Mouse (Mus musculus): ENCODE measurements around the gene Nrsn2. TPM values are rescaled to one million over a fixed set of nuclear protein-coding genes. Genes with fewer than 3 reads are reported as not detected.

Nrsn2 gene
- polyA plus RNA-seq, 1 experiment from 2014 or later: 12.5 TPM

- Histone ChIP-seq H3K27ac (replicated peaks) (peak overlapping the region; percentile 98), H3K9me3 (no peaks in the 10 kb centered on the region), H3K9ac (replicated peaks) (peak overlapping the region; percentile 93), H3K4me1 (peaks cover 29% of the 10 kb centered on the region), H3K27me3 (no peaks in the 10 kb centered on the region), H3K36me3 (no peaks in the 10 kb centered on the region), H3K4me2 (replicated peaks) (peak overlapping the region; percentile 63), H3K4me3 (peak overlapping the region; percentile 92)
- WGBS: 0% methylated on average over 13 of the region's 13 CpGs
- no peak; the same call in none of the 2 replicates for ATAC-seq (ENCODE audit: low FRiP score, low read depth)
Measured at GRCm38 (mm10) chr2:152399122-152399542, 22.7 kb upstream of the Nrsn2 start.

- H3K27ac ChIP-seq (replicated peaks): peak overlapping the region; percentile 98
- peak overlapping the region; percentile 63 for H3K4me2 ChIP-seq (replicated peaks)
- ATAC-seq (ENCODE audit: low FRiP score, low read depth): peak; percentile 71
- peak overlapping the region; percentile 93 for H3K9ac ChIP-seq (replicated peaks)
- H3K36me3 ChIP-seq: no peaks in the 10 kb centered on the region
- no peaks in the 10 kb centered on the region for H3K9me3 ChIP-seq
- H3K4me3 ChIP-seq: peak overlapping the region; percentile 92
- no peaks in the 10 kb centered on the region for H3K27me3 ChIP-seq
- H3K4me1 ChIP-seq: peaks cover 33% of the 10 kb centered on the region
- under 1% methylated on average over 38 of the region's 38 CpGs for WGBS
Measured at GRCm38 (mm10) chr2:152398691-152399090, 22.3 kb upstream of the Nrsn2 start.

DNA sequence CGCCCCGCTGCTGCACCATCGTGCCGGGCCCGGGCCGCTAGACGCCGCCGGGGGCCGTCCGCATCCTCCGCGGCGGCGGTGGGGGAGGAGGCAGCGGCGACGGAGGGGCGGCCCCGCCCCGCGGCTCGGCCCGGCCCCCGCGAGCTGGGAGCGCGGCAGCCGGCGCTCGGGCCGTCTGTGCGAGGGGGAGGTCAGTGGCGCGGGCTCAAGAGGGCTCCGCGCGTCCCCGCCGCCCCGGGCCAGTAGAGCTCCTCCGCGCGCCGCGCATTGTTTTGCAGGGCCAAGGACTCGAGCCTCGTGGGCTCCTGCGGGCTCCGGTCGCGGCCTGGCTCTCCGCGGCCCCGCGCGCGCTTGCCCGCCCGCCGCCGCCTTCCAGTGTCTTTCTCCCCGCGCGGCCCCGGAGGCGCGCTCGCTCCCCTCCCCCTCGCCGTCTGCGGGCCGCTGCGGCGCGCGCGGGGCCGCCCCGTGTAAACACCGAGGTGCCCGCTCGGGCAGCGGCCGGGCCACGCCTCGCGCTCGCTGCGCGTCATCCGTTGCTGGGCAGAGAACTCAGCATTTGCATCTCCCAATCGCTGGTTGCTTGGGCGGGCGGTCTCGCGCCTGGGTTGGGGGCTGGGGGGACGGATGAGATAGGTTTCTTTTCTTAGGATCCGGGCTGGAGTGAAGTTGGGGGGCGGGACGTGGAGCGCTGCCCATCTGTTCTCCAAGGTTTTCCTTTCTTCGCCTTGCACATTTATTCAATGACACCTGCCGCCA lies 21.4 kb upstream of the Nrsn2 start, which contains the start of gene Sox12:
TSS of gene Sox12 (minus strand) at position 384 of the 756 bp plus-strand sequence.
- Histone ChIP-seq H3K4me2 (replicated peaks) (peak within 1 kb of the TSS; percentile 63), H3K9ac (replicated peaks) (peak within 1 kb of the TSS; percentile 93), H3K27ac (replicated peaks) (peak within 1 kb of the TSS; percentile 98), H3K4me3 (peak within 1 kb of the TSS; percentile 92), H3K4me1 (peaks cover 40% of the 10 kb centered on the region), H3K9me3 (no peaks in the 10 kb centered on the region), H3K27me3 (no peaks in the 10 kb centered on the region), H3K36me3 (no peaks in the 10 kb centered on the region)
- ATAC-seq (ENCODE audit: low FRiP score, low read depth): peak; percentile 57
- under 1% methylated on average over 79 of the region's 104 CpGs for WGBS

DNA sequence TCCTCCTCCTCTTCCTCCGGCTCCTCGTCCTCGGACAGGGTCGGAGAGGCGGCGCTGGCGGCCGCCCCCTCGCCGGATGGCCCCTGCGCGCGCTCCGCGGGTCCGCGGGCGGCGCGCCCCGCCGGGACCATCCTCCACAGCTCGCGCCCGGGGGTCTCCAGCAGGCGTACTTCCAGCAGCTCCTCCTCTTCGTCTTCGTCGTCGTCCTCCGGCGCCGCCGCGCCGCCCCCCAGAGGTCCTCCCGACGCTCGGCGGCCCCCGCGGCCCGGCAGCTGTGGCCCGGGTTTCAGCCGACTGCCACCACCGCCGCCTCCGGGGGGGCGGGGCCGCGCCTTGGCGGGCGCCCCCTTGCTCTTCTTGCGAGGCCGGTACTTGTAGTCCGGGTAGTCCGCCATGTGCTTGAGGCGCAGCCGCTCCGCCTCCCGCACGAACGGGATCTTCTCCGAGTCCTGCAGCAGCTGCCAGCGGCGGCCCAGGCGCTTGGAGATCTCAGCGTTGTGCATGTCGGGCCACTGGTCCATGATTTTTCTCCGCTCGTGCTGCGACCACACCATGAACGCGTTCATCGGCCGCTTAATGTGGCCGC lies 20.7 kb upstream of the Nrsn2 start:
- ATAC-seq (ENCODE audit: low FRiP score, low read depth): peak; percentile 13
- Histone ChIP-seq H3K4me2 (replicated peaks) (peak overlapping the region; percentile 63), H3K9ac (replicated peaks) (peak overlapping the region; percentile 93), H3K4me1 (peaks cover 40% of the 10 kb centered on the region), H3K4me3 (peak overlapping the region; percentile 92), H3K36me3 (no peaks in the 10 kb centered on the region), H3K9me3 (no peaks in the 10 kb centered on the region), H3K27ac (replicated peaks) (peak overlapping the region; percentile 98), H3K27me3 (no peaks in the 10 kb centered on the region)
- WGBS: under 1% methylated on average over 68 of the region's 77 CpGs

GRCm38 (mm10) chr2:152396110-152397003 lies 19.9 kb upstream of the Nrsn2 start:
- Histone ChIP-seq H3K36me3 (no peaks in the 10 kb centered on the region), H3K27me3 (no peaks in the 10 kb centered on the region), H3K4me1 (peaks cover 40% of the 10 kb centered on the region), H3K27ac (replicated peaks) (peak overlapping the region; percentile 98), H3K9ac (replicated peaks) (peak overlapping the region; percentile 93), H3K4me2 (replicated peaks) (peak overlapping the region; percentile 63), H3K4me3 (peak overlapping the region; percentile 92), H3K9me3 (no peaks in the 10 kb centered on the region)
- peak; percentile 57 for ATAC-seq (ENCODE audit: low FRiP score, low read depth)
- WGBS: under 1% methylated on average over 44 of the region's 46 CpGs

DNA sequence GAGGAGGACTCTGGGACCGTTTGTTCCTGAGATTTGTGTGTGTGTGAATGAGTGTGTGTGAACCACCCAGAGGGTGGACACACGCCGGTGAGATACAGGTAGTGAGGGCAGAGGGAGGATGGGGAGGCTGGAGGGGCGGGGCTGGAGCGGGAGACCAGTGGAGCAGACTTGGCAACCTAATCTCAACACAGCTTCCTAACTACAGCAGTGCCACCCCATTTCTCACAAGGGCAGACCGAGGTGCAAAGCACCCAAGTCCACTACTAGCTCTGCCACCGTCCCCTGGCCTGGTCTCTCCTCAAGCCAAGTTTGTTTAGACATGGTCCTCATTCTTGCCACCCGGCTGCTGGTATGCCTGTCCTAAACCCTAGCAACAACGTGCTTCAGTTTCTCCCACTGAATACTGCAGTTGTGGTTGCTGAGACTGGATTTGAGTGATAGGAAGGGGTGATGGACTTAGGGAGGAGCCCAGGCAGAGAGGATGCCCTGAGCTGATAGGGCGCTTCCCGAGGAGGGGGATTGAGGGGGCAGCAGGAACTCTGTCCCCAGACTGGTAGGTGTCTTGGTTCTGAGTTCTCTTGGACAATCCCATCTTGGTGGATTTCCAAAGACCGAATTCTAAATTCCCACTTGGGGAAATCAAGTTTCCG lies 19.0 kb upstream of the Nrsn2 start:
- H3K27me3 ChIP-seq: no peaks in the 10 kb centered on the region
- peak overlapping the region; percentile 98 for H3K27ac ChIP-seq (replicated peaks)
- H3K9ac ChIP-seq (replicated peaks): peak overlapping the region; percentile 52
- peak overlapping the region; percentile 92 for H3K4me3 ChIP-seq
- no peak for ATAC-seq (ENCODE audit: low FRiP score, low read depth)
- WGBS: 12% methylated on average over 11 of the region's 13 CpGs
- no peaks in the 10 kb centered on the region for H3K36me3 ChIP-seq
- H3K4me1 ChIP-seq: peaks cover 36% of the 10 kb centered on the region
- H3K9me3 ChIP-seq: no peaks in the 10 kb centered on the region
- H3K4me2 ChIP-seq (replicated peaks): peak overlapping the region; percentile 63

GRCm38 (mm10) chr2:152393225-152394017 lies 17.0 kb upstream of the Nrsn2 start:
- Histone ChIP-seq H3K4me2 (replicated peaks) (peak overlapping the region; percentile 63), H3K27ac (replicated peaks) (no peak overlapping the region; the same call in 1 of the 2 replicates), H3K9me3 (no peaks in the 10 kb centered on the region), H3K4me1 (peaks cover 28% of the 10 kb centered on the region), H3K36me3 (no peaks in the 10 kb centered on the region), H3K9ac (replicated peaks) (no peak overlapping the region), H3K27me3 (no peaks in the 10 kb centered on the region), H3K4me3 (peak overlapping the region; percentile 92)
- no peak for ATAC-seq (ENCODE audit: low FRiP score, low read depth)
- 53% methylated on average over 9 of the region's 9 CpGs for WGBS

DNA sequence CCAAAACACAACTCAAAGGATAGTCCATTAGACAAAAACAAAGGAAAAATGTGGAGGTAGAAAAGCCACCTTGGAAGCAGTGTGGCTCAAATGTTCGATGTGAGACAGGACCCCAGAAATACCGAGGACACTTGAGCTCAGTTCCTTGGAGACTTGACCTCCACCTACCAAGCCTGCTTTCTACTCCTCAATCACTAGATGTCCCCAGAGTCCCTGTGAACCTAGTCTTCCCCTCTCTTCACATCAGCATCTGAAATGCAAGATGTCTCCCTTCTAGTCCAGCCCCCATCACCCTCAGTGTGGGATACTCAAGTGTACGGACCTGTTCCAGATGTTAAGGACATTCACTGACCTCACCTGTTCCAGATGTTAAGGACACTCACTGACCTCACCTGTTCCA lies 16.3 kb upstream of the Nrsn2 start:
- H3K4me2 ChIP-seq (replicated peaks): no peak overlapping the region
- H3K36me3 ChIP-seq: no peaks in the 10 kb centered on the region
- H3K4me3 ChIP-seq: no peak overlapping the region
- H3K4me1 ChIP-seq: peaks cover 28% of the 10 kb centered on the region
- no peak for ATAC-seq (ENCODE audit: low FRiP score, low read depth)
- WGBS: 17% methylated on average over 3 of the region's 3 CpGs
- no peak overlapping the region for H3K9ac ChIP-seq (replicated peaks)
- H3K9me3 ChIP-seq: no peaks in the 10 kb centered on the region
- H3K27ac ChIP-seq (replicated peaks): no peak overlapping the region
- no peaks in the 10 kb centered on the region for H3K27me3 ChIP-seq

DNA sequence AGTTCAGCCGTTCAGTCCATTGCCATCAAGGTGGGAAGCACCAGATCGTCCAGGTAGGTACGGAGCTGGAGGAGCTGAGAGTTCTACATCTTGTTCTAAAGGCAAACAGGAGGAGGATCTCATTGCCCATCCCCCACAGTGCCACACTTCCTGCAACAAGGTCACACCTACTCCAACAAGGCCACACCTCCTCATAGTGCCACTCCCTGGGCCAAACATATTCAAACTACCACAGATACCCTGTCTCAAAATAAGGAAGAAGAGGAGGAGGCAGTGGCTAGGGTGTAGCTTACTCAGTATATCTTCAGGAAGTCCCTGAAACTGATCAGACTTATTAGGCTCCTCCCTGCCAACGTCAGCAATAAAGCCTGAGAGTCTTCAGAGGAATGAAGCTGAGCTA lies 7.8 kb upstream of the Nrsn2 start:
- no peaks in the 10 kb centered on the region for H3K36me3 ChIP-seq
- H3K27me3 ChIP-seq: no peaks in the 10 kb centered on the region
- H3K9ac ChIP-seq (replicated peaks): no peak overlapping the region
- H3K4me1 ChIP-seq: no peaks in the 10 kb centered on the region
- H3K4me2 ChIP-seq (replicated peaks): no peak overlapping the region
- 84% methylated on average over 4 of the region's 4 CpGs for WGBS
- H3K9me3 ChIP-seq: no peaks in the 10 kb centered on the region
- ATAC-seq (ENCODE audit: low FRiP score, low read depth): no peak
- H3K27ac ChIP-seq (replicated peaks): no peak overlapping the region
- H3K4me3 ChIP-seq: no peak overlapping the region

- H3K27ac ChIP-seq (replicated peaks): peak overlapping the region; percentile 92
- peak; percentile 87 for ATAC-seq (ENCODE audit: low FRiP score, low read depth)
- 2% methylated on average over 21 of the region's 21 CpGs for WGBS
- peaks cover 28% of the 10 kb centered on the region for H3K4me1 ChIP-seq
- no peaks in the 10 kb centered on the region for H3K27me3 ChIP-seq
- peak overlapping the region; percentile 38 for H3K4me3 ChIP-seq
- H3K4me2 ChIP-seq (replicated peaks): peak overlapping the region; percentile 50
- H3K9ac ChIP-seq (replicated peaks): peak overlapping the region; percentile 62
- no peaks in the 10 kb centered on the region for H3K9me3 ChIP-seq
- H3K36me3 ChIP-seq: no peaks in the 10 kb centered on the region
Measured at GRCm38 (mm10) chr2:152375652-152376344, 640 bp downstream of the Nrsn2 start.
